Mouse (Mus musculus) testis, postnatal 14 days (tissue): ENCODE measurements around the gene Gm15093.
"Not testable (repeated sequence)": the region's sequence is repeated elsewhere in the genome, so short reads cannot be mapped to it uniquely, and the experiment has no call there.

Experiments used
- DNase-seq: peaks from one replicate; pipeline ENCODE4 v3.0.0; 2021; ENCODE audit warnings: low spot score

Gene Gm15093

DNA sequence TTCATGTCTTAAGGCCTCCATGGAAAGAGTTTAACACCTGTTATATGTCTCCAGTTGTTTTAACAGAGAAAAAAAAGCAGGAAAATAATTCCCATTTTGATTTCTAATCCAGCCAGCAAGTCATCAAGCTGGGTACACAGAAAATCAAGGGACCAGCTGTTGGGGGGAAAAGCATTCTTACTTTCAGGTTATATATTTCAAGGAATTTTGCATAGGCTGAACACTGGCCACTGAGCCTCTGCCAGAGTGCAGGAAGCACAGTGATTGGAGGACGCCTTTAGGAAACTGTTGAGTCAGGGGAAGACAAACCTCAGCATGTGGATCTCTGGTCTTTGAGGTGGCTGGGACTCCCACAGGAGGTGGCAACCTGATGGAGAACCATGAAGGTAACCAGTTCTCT lies at the start of gene Gm15093:
TSS of gene Gm15093 (plus strand) at position 301 of the 400 bp plus-strand sequence.
- DNase-seq, result not testable (repeated sequence)
